Mouse (Mus musculus) ES-E14 (cell line): Measurements from ENCODE around the gene Prkcz.

Source experiments
- CHD2 ChIP-seq: IDR thresholded peaks from 2 replicates; pipeline ENCODE4 v1.6.1; 2014; ENCODE audit warnings: mild to moderate bottlenecking, low read depth, low read length, inconsistent platforms
- HCFC1 ChIP-seq: IDR thresholded peaks from 2 replicates; pipeline ENCODE4 v1.6.1; 2012; ENCODE audit warnings: low read length, inconsistent platforms, borderline replicate concordance; ENCODE audit not compliant: insufficient read depth
- MAFK ChIP-seq: IDR thresholded peaks from 2 replicates; pipeline ENCODE4 v1.6.1; 2014; ENCODE audit warnings: mild to moderate bottlenecking, low read depth, low read length, inconsistent platforms; ENCODE audit not compliant: insufficient read depth
- ZC3H11A ChIP-seq: IDR thresholded peaks from 2 replicates; pipeline ENCODE4 v1.6.1; 2012; ENCODE audit warnings: low read depth, mild to moderate bottlenecking, inconsistent platforms, low read length, borderline replicate concordance
- ZNF384 ChIP-seq: IDR thresholded peaks from 2 replicates; pipeline ENCODE4 v1.6.1; 2012; ENCODE audit warnings: low read depth, low read length, inconsistent platforms

DNA sequence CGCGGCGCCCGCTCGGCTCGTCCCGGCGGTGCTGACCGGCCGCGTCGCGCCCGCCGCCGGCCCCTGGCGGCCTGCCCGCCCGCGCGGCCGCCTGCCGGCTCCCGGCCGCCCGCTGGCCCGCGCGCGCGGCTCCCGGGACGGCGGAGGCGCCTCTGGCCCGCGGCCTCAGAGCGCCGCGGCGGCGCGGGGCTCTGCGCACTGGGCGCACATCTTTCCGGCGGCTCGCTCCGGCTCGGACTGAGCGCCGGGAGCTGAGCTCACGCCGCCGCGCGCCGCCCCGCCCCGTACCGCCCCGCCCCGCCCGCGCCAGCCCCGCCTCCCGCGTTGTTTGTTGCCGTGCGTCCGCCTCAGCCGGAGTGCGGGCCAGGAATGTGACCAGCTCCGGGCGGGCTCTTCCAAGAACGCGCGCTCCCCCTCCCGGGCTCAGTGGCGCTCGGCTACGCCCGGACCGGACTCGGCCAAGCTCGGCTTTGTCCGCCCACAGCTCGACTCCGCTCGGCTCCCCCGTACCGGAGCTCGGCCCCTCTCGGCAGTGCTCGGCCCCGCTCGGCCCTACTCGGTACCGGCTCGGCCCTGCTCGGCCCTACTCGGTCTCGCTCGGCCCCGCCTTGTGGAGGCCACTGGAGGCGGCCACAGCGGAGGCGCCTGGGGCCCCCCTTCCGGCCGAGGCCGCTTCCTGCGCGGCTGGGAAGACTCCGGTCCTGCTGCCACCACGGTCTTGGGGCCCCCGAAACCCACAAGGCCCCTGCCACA, 138.1 kb downstream of the Prkcz start:
- TF ChIP-seq HCFC1 (peak; percentile 39; the same call in 1 of the 2 replicates), ZNF384 (no peak), CHD2 (no peak), ZC3H11A (no peak), MAFK (no peak)
